Mouse (Mus musculus): ENCODE measurements around the gene Slc12a9.

The Slc12a9 gene

DNA sequence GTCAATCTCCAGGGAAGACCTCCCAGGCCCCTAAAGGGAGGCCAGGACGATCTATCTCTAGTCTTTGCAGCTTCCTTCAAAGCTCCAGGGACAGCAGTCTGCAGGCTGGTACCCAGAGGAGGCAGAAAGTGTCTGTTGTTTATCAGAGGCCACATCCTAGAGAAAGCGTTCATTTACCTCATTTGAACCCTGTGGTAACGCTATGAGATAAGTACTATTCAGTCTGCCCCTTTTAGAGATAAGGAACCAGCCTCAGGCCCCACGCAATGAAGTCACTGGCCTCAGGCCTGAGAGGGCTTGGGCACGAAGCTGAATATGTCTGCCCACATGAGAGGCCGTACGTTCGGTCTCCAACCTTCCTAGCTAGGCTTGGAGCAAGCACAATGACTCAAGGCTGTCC lies 16.0 kb downstream of the Slc12a9 start:
- in situ Hi-C loops (cut with MboI; ENCODE audit: low pct_unique_long_range_greater_than_20kb in 1 of 2, low sequenced_read_pairs in 2 of 2, unreplicated experiment in 1 of 2) = no loop called here

DNA sequence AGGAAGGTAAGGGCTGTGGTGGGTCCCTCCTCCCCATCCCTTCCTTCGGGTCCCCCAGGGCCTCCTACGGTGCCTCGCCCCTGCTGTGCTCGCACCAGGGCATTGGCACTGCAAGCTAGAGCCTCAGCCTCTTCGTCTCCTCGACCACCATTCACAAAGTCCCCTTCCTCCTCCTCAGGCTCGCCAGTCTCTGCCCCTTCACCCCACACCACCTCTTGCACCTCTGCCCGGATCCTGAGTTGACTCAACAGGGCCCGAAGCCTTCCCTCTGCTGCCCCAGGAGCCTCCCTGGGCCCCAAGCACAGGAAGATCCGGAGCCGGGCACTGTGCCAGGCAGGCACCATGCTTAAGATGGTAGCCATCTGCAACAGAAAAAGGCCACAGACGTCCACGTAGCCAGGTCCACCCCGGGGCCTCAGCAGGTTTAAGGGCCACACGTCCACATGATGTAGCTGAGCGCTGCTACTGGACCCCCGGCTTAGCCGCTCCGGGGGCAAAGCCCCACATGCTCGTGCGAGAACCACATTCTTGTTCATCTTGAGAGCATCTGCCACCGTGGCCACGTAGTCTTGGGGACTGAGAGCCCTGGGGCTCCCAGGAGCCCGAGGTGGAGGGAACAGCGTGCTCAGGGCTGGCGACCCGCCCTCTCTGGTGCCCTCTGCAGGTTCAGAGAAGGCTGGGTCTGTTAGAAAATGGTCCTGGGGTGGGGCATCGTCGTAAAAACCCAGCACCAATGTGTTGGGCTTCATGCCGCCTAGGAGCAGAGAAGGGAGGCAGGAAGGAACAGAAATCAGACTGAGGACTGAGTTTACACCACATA lies 18.1 kb downstream of the Slc12a9 start:
- in situ Hi-C loops (cut with MboI; ENCODE audit: low pct_unique_long_range_greater_than_20kb in 1 of 2, low sequenced_read_pairs in 2 of 2, unreplicated experiment in 1 of 2) = no loop called here

DNA sequence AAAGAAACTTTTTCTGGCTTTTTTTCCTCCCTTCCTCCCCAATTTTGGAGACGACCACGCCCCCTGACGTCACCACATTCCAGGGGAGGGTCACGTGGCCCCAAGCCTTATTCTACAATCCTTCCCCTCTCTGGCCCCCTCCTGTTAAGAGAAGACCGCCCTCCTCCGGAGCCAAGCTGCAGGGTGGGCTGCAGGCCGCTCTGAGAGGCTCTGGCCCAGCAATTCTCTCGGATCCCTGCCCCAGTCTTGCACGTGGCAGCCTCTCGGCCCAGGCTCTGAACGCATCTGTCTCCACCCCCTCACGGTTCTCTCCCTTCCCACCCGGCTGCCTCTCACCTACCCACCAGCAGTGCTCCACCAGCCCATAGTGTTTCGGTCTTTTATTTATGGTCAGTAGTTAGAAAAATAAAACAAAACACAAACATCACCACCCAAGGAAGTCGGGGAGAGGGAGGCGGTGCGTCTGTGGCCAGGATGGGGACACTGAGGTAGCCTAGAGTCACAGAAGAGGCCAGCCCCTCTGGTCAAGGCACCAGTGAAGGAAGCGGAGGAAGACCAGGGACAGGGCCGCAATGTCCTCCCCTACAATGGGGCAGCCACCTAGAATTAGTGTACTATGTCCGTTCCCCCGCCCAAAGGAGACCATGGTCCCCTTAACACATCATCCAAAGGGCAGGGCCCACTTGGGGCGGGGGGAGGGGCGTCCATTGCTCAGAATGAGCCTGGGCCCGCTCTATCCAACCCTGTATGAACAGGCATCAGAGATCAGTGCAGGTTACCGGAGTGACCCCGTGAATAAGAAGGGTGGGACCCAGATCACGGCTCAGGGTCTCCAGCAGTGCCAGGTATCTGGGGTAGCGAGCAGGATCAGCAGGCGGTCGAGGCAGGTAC lies 19.0 kb downstream of the Slc12a9 start, which contains the start of gene Trip6:
Trip6 (minus strand) TSS at position 212 of the 891 bp plus-strand sequence.
- in situ Hi-C loops (cut with MboI; ENCODE audit: low pct_unique_long_range_greater_than_20kb in 1 of 2, low sequenced_read_pairs in 2 of 2, unreplicated experiment in 1 of 2) = no loop called here

DNA sequence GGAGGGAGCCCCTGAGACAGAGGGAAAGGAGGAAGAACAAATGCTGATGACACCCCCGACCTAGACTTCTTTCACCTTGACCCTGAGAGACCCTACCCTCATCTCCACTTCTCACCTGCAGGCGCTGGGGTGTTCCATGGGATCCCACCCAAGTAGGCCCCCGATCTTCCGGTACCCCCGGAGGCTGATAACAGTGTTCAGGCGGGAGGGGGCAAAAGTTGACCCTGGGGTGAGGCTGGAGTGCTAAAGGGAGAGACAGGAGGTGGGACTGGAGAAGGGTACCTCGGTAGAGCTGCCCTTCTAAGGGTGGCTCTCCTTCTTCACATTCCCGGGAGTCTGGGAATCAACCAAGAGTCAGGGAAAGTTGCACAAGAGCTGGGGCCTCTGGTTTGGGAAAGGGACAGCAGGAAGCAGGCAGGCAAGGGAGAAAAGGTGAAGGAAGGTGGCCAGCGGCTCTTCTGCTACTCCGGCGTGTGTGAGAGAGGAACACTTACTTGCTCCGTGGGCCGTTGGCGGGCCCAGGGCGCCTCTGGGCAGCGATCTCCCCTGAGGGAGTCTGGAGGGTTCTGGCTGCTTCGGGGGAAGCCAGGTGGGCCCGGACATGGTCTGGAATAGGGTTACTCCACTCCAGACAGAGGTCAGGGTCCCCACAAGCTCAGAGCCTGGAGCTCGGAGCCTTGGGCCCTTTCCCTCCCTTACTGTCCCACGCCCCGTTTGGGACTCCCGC lies 19.8 kb downstream of the Slc12a9 start:
- in situ Hi-C loops (cut with MboI; ENCODE audit: low pct_unique_long_range_greater_than_20kb in 1 of 2, low sequenced_read_pairs in 2 of 2, unreplicated experiment in 1 of 2) = no loop called here

DNA sequence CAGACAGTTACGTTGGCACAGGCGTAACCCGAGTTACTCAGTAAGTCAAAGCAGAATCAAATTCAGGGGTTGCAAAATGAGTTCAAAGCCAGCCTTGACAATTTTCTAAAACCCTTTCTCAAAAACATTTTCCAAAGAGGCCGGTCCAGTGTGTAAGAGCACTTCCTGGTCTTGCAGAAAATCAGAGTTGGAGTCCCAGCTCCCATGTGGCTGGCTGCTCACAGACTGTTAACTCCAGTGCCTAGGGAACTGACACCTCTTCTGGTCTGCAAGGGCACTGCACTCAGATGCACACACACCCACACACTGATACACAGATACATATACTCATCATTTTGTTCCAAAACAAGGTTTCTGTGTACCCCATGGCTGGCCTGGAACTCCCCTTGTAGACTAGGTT lies 25.0 kb downstream of the Slc12a9 start:
- in situ Hi-C loops (cut with MboI; ENCODE audit: low pct_unique_long_range_greater_than_20kb in 1 of 2, low sequenced_read_pairs in 2 of 2, unreplicated experiment in 1 of 2) = no loop called here

DNA sequence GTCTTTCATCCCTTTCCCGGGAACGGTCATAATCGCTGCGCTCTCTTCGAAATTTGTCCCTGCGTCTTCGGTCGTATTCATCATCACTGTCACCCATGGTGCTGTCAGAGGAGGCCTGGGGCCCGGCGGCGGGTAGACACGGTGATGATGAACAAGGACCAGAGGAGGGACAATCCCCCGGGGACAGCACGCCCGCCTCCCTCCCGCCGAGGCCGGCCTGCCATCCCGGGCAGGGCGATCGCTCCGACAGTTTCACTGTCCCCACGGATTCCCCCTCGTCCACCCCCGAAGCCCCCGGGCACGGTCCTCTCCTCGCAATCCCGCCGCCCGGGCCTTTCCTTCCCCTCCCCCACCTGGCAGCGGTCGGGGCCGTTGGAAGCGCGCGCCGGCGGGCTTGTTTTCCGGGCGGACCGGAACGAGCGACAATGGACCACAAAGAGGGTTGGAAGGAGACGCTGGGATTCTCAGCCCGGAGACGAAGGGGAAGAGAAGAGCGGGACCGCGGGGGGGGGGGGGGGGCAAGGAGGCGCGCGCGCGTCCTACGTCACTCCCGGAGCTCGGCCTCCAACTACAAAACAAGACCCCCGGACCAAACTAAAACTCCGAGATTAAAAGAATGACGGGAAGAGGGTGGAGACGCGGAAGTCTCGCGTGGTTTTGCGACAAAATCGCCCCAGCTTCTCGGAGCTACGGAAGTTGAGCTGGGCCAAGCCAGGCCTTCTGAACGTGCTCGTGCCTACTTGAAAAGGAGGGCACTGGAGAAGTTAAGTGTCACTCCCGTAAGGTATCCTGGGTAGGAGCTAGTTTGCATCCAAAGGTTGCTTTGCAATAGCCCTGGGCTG lies 26.1 kb downstream of the Slc12a9 start, which contains the start of gene Srrt:
Srrt (minus strand) TSS at position 604 of the 842 bp plus-strand sequence.
- in situ Hi-C loops (cut with MboI; ENCODE audit: low pct_unique_long_range_greater_than_20kb in 1 of 2, low sequenced_read_pairs in 2 of 2, unreplicated experiment in 1 of 2) = no loop called here

DNA sequence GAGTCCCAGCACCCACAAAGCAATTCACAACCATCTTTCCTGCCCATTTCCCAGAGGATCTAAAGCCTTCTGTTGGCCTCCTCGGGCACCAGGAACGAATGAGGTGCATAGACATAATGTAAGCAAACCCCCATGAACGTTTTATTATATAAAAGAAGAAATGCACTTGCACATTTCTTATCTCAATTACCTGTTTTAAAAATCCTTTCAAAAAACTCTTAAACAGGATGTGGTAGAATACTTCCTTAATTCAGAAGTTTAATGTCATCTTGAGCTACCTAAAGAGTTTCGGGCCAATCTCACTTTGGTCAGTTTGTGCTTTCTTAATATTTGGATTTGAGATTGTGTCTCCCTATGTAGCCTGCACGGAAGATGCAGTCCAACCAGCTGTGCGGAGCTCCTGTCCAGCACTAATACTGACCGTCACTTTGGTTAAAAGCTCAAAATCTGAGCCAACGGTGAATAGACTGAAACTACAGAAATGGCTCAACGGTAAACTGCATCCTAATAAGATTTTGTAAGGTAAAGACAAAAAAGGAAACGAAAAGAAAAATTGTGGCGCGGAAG lies 26.9 kb downstream of the Slc12a9 start:
- in situ Hi-C loops (cut with MboI; ENCODE audit: low pct_unique_long_range_greater_than_20kb in 1 of 2, low sequenced_read_pairs in 2 of 2, unreplicated experiment in 1 of 2) = no loop called here

DNA sequence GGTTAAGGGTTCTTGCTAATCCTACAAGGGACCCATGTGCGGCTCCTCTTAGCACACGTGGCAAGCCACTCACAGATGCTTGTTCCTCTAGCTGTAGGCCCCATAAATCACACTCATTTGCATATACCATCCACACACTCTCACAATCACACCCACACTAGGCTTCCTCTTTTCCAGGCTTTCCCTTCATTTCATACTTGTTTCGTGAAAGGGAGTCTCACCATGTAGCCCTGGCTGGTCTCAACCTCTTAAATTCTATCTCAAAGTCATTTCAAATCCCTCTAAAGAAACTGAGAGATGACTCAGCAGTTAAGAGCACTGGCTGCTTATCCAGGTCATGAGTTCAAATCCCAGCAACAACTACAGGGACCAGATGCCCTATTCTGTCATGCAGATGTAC lies 27.6 kb downstream of the Slc12a9 start:
- in situ Hi-C loops (cut with MboI; ENCODE audit: low pct_unique_long_range_greater_than_20kb in 1 of 2, low sequenced_read_pairs in 2 of 2, unreplicated experiment in 1 of 2) = no loop called here

DNA sequence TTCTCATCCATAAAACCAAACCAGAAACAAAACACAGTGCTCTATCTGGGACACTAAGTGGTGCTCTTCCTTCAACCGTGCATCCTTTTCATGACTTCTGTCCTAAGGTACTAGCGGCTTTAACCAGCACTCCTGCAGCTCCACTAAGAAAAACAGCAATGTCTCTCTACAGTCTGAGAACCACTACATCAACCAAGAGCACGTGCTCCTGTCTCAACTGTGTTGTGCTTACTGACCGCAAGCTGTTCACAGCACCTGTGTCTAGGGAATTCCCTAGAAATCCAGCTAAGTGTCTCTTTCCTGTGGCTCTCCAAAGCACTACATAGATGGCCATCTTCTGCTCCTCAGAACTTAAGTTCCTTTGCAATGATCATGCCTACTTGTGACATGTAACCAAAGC lies 28.6 kb downstream of the Slc12a9 start:
- in situ Hi-C loops (cut with MboI; ENCODE audit: low pct_unique_long_range_greater_than_20kb in 1 of 2, low sequenced_read_pairs in 2 of 2, unreplicated experiment in 1 of 2) = no loop called here

DNA sequence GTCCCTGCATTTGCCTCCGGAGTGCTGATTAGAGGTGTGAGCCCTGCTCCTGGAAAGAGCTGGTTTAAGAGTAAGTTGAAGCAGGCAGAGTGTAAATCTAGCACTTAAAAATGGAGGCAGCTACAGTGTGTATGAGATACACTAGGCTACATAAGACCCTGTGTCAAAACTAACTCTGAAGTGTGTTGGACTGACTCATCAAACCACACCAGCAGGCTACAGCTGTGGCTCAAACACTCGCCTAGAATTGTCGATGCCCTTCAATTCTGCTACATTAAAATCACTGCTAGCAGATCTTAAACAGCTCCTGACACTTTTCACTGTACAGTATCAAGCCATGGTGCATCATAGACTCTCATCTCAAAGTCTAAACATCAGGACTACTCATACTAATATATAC lies 29.2 kb downstream of the Slc12a9 start:
- in situ Hi-C loops (cut with MboI; ENCODE audit: low pct_unique_long_range_greater_than_20kb in 1 of 2, low sequenced_read_pairs in 2 of 2, unreplicated experiment in 1 of 2) = no loop called here

DNA sequence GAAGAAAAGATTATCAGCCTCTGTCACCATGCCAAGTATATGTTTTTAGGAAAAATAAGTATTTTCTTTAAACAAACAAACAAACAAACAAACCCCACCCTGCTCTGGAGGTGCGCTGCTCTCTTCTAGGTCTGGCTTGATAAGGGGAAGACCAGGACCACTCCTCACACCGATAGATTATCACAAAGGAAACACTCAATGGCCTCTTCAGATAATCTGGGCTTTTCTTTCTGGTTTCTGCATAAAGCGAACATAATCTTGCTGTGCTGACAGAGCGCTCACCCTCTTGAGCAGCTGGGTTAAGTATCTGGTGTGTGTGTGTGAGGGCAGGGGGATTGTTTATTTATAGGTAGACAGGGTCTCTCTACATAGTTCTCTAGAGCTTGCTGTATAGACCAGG lies 29.8 kb downstream of the Slc12a9 start:
- in situ Hi-C loops (cut with MboI; ENCODE audit: low pct_unique_long_range_greater_than_20kb in 1 of 2, low sequenced_read_pairs in 2 of 2, unreplicated experiment in 1 of 2) = no loop called here

DNA sequence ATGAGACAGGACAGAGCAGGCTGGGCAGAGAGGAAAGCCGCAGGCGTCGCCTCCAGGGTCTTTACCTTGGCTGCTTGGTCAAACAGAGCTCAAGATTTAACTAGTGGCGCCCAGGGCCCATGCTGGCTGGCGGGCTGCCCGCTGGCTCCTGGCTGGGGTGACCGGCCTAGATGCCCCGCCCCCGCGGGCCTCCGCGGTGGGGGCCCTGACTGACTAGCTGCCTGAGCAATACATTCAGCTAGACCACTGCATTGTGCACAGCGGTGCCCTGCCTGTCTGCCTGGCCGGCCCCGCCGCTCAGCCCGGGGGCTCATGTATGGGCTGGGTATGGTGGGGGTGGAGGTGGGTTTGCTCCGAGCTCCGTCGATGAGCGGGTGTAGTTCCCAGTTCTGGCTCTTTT lies 32.1 kb downstream of the Slc12a9 start:
- in situ Hi-C loops (cut with MboI; ENCODE audit: low pct_unique_long_range_greater_than_20kb in 1 of 2, low sequenced_read_pairs in 2 of 2, unreplicated experiment in 1 of 2) = no loop called here

DNA sequence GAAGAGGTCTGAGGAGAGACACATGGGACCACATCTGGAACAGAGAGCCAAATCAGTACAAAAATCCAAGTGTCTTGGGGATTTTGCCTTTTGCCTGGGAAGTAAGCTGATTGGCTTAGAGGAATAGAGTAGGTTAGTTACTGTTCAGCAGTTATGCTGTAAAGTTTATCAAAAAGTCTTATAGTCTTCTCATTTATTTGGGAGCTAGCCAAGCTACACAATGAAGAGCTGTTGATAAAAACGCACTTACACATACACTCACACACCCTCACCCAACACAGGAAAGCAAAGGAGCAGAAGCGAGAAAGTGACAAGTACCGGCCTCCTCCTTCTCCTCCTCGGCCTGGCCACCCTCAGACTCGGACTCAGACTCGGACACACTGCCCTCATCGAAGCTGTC lies 34.2 kb downstream of the Slc12a9 start:
- in situ Hi-C loops (cut with MboI; ENCODE audit: low pct_unique_long_range_greater_than_20kb in 1 of 2, low sequenced_read_pairs in 2 of 2, unreplicated experiment in 1 of 2) = no loop called here

DNA sequence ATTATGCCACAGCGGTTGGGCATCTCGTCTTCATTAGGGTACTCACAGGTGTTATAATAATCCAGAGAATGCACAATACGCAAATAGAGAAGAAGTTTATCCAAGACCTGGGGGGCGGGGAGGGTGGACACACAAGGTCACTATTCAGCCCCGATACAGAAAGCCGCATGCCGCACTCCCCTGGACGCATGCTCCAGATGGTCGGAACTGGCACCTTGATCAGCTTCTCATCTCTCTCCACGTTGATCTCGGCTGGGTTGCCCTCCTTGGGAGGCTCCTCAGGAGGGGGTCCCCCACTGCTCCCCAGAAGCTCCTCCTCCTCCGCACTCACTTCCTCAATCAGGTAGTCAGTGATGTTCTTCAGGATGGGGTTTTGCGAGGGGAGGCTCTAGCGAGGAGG lies 36.3 kb downstream of the Slc12a9 start:
- in situ Hi-C loops (cut with MboI; ENCODE audit: low pct_unique_long_range_greater_than_20kb in 1 of 2, low sequenced_read_pairs in 2 of 2, unreplicated experiment in 1 of 2) = no loop called here

DNA sequence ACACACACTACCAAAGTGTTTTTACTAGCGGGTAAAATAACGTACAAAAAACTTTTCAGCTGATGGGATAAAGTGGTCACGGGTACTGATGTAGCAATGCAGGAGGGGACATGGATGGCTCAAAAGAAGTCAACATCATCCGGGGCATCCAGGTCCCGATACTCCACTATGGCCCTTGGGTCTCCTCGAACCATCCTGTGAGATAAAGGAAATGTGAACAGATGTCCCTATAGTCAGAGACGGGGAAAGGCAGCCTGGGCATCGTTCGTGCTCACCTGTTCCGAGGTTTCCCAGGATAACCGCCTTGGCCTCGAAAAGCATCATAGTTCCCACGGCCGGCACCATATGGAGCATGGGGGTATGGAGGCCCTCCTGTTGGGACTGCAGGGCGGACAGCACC lies 37.7 kb downstream of the Slc12a9 start:
- in situ Hi-C loops (cut with MboI; ENCODE audit: low pct_unique_long_range_greater_than_20kb in 1 of 2, low sequenced_read_pairs in 2 of 2, unreplicated experiment in 1 of 2) = no loop called here

DNA sequence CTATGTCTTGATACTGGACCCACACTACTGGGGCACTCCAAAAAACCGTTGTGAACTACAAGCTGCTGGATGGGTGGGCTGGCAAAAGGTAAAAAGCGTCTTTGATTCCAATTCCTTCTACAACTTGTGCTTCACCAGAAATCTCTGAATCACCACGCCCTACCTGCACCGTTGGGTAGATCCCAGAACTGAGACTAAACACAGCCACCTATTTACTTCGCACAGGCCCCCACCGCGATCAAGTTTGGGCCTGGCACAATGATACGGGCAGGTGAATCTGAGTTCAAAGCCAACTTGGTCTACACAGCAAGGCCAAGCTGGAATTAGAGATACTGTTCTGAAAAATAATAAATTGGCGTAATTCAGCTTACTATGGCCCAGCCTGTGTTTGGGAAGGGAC lies 38.1 kb downstream of the Slc12a9 start:
- in situ Hi-C loops (cut with MboI; ENCODE audit: low pct_unique_long_range_greater_than_20kb in 1 of 2, low sequenced_read_pairs in 2 of 2, unreplicated experiment in 1 of 2) = no loop called here

DNA sequence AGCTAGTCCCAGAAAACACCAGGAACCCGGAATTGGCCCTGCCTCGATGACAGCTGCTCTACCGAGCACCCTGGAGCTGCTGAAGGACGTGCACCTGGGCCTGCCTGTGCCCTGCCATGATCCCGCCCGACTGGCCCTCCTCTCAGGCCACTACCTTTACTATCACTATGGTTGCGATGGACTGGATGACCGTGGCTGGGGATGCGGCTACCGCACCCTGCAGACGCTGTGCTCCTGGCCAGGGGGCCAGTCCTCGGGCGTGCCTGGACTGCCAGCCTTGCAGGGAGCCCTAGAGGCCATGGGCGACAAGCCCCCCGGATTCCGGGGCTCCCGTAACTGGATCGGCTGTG lies 38.7 kb downstream of the Slc12a9 start:
- in situ Hi-C loops (cut with MboI; ENCODE audit: low pct_unique_long_range_greater_than_20kb in 1 of 2, low sequenced_read_pairs in 2 of 2, unreplicated experiment in 1 of 2) = no loop called here
